Comparison of ENCODE assay signal across 8 mouse cellular contexts in genomic region chr3:18623831-18624304, GRCm38 (mm10).
DNase-seq lines count a peak whose midpoint lies in the region; ATAC-seq and TF ChIP-seq lines count a peak whose summit lies in the region.

No protein-coding gene starts in this region.

- intact Hi-C loops in heart, postnatal 25 days (cut with DNase I) = no loop called here

- no peak overlapping the region for H3K27ac ChIP-seq in CH12.LX (ENCODE audit: insufficient read depth, low read depth)
- peak overlapping the region; percentile 83 for H3K27ac ChIP-seq in forebrain, embryonic 10.5 days
- H3K27ac ChIP-seq in liver, postnatal 0 days (ENCODE audit: low read depth) = peak overlapping the region; percentile 45; the same call in 1 of the 2 replicates
- no peak overlapping the region for H3K27ac ChIP-seq in neural tube, embryonic 12.5 days

- in situ Hi-C loops in CH12.LX (cut with MboI; ENCODE audit: low pct_ligation_motif_present, low pct_unique_long_range_greater_than_20kb, low sequenced_read_pairs) = no loop called here

- DNase-seq in CH12.LX (ENCODE audit: extremely low read depth) = peak; percentile 49
- DNase-seq in adrenal gland, postnatal 36 days = peak; percentile 58 to 79
- DNase-seq in forebrain, embryonic 10.5 days (ENCODE audit: extremely low spot score, low spot score) = peak; percentile 32
- peak; percentile 17 for DNase-seq in heart, postnatal 25 days (ENCODE audit: low spot score)
- peak; percentile 54 to 78 for DNase-seq in layer of hippocampus, adult 18-20 months (ENCODE audit: low spot score in 2 of 2)
- peak; percentile 54 for DNase-seq in liver, postnatal 0 days
- DNase-seq in urinary bladder, postnatal 36 days (ENCODE audit: low spot score in 2 of 2) = peak; percentile 8 to 44

- no peak for TF ChIP-seq POLR2A in CH12.LX (IDR thresholded peaks at IDR 0.05; ENCODE audit: low read depth, low read length)

- 0% methylated on average over 4 of the region's 4 CpGs for WGBS in forebrain, embryonic 10.5 days
- WGBS in liver, postnatal 0 days (ENCODE audit: insufficient replicate concordance) = under 1% methylated on average over 4 of the region's 4 CpGs
- WGBS in neural tube, embryonic 12.5 days = 0% methylated on average over 4 of the region's 4 CpGs

- H3K27me3 ChIP-seq in CH12.LX (replicated peaks) = no peaks in the 10 kb centered on the region
- peaks cover 20% of the 10 kb centered on the region for H3K27me3 ChIP-seq in forebrain, embryonic 10.5 days (ENCODE audit: poor library complexity, severe bottlenecking)
- H3K27me3 ChIP-seq in liver, postnatal 0 days (ENCODE audit: insufficient read depth, low read length) = no peaks in the 10 kb centered on the region
- H3K27me3 ChIP-seq in neural tube, embryonic 12.5 days (replicated peaks) = no peaks in the 10 kb centered on the region

- H3K4me2 ChIP-seq in CH12.LX (ENCODE audit: insufficient read depth, low read depth, poor library complexity, severe bottlenecking) = no peak overlapping the region
- H3K4me2 ChIP-seq in liver, postnatal 0 days (ENCODE audit: low read depth, low read length) = peak overlapping the region; percentile 64
- peak overlapping the region; percentile 65 for H3K4me2 ChIP-seq in neural tube, embryonic 12.5 days (replicated peaks)

- H3K36me3 ChIP-seq in CH12.LX (replicated peaks in 1 of 2; ENCODE audit: control insufficient read depth in 1 of 2, insufficient read depth in 1 of 2, low read length in 1 of 2) = no peaks in the 10 kb centered on the region
- H3K36me3 ChIP-seq in forebrain, embryonic 10.5 days (replicated peaks) = no peaks in the 10 kb centered on the region
- H3K36me3 ChIP-seq in liver, postnatal 0 days (replicated peaks; ENCODE audit: insufficient read depth, low read length) = no peaks in the 10 kb centered on the region
- H3K36me3 ChIP-seq in neural tube, embryonic 12.5 days = no peaks in the 10 kb centered on the region

- dilution Hi-C loops in CH12.LX (cut with MboI; ENCODE audit: extremely low pct_ligation_motif_present, extremely low pct_unique_long_range_greater_than_20kb, low sequenced_read_pairs) = no loop called here

- H3K79me2 ChIP-seq in CH12.LX (replicated peaks; ENCODE audit: control insufficient read depth, extremely low read depth, insufficient read depth, poor library complexity, severe bottlenecking) = no peaks in the 10 kb centered on the region

- H3K9ac ChIP-seq in CH12.LX (ENCODE audit: insufficient read depth, low read depth) = no peak overlapping the region
- no peak overlapping the region for H3K9ac ChIP-seq in liver, postnatal 0 days (replicated peaks)
- H3K9ac ChIP-seq in neural tube, embryonic 12.5 days = no peak overlapping the region

- no peak overlapping the region for H3K4me3 ChIP-seq in CH12.LX (replicated peaks in 1 of 3; ENCODE audit: low read depth in 2 of 3, low read length in 2 of 3, poor library complexity in 1 of 3)
- peak overlapping the region; percentile 51; the same call in 1 of the 2 replicates for H3K4me3 ChIP-seq in forebrain, embryonic 10.5 days
- 0 out of 2 replicates have a peak overlapping the region, but pooled peaks have one; percentile 33 for H3K4me3 ChIP-seq in liver, postnatal 0 days (ENCODE audit: low read depth, low read length)
- H3K4me3 ChIP-seq in neural tube, embryonic 12.5 days = no peak overlapping the region

- peak in 1 of 2 experiments; percentile 15; a peak in 1 of 4 replicates for TF ChIP-seq CTCF in CH12.LX (conservative IDR thresholded peaks at IDR 0.05 in 1 of 2, IDR thresholded peaks at IDR 0.05 in 1 of 2; ENCODE audit: low read depth in 2 of 2, low read length in 2 of 2)
- TF ChIP-seq CTCF in liver, postnatal 0 days (IDR thresholded peaks at IDR 0.05; ENCODE audit: low read depth) = peak; percentile 71

- ATAC-seq in liver, postnatal 0 days = peak; percentile 76
- peak; percentile 54 for ATAC-seq in neural tube, embryonic 12.5 days (ENCODE audit: low FRiP score, low read depth)

- H3K4me1 ChIP-seq in CH12.LX (ENCODE audit: control insufficient read depth in 1 of 2, insufficient read depth in 2 of 2) = peaks cover 0 to 10% of the 10 kb centered on the region in 2 experiments; a peak in 2 of 4 replicates
- peaks cover 51% of the 10 kb centered on the region for H3K4me1 ChIP-seq in forebrain, embryonic 10.5 days
- H3K4me1 ChIP-seq in liver, postnatal 0 days (ENCODE audit: insufficient read depth) = 0 out of 2 replicates have a peak, but pooled peaks cover 11% of the 10 kb centered on the region
- peaks cover 8% of the 10 kb centered on the region; the same call in 1 of the 2 replicates for H3K4me1 ChIP-seq in neural tube, embryonic 12.5 days

- TF ChIP-seq EP300 in CH12.LX (IDR thresholded peaks at IDR 0.05; ENCODE audit: low read length) = no peak
- no peak for TF ChIP-seq EP300 in liver, postnatal 0 days (IDR thresholded peaks at IDR 0.05; ENCODE audit: low read depth)

- no peak; the same call in none of the 2 replicates for TF ChIP-seq RAD21 in CH12.LX (IDR thresholded peaks at IDR 0.05; ENCODE audit: low read depth, low read length)

- H3K9me3 ChIP-seq in CH12.LX (replicated peaks; ENCODE audit: low read length) = no peaks in the 10 kb centered on the region
- no peaks in the 10 kb centered on the region for H3K9me3 ChIP-seq in forebrain, embryonic 10.5 days
- H3K9me3 ChIP-seq in liver, postnatal 0 days (ENCODE audit: low read length) = no peaks in the 10 kb centered on the region
- H3K9me3 ChIP-seq in neural tube, embryonic 12.5 days = no peaks in the 10 kb centered on the region

TF ChIP-seq in CH12.LX, 34 proteins besides CTCF, POLR2A, EP300 and RAD21:
- TF ChIP-seq UBTF (IDR thresholded peaks at IDR 0.05; ENCODE audit: low read depth, low read length) = no peak
- TF ChIP-seq ZKSCAN1 (IDR thresholded peaks at IDR 0.05; ENCODE audit: borderline replicate concordance, low read depth, low read length) = no peak
- TF ChIP-seq BHLHE40 (IDR thresholded peaks at IDR 0.05; ENCODE audit: low read depth, low read length) = no peak
- TF ChIP-seq CHD1 (IDR thresholded peaks at IDR 0.05; ENCODE audit: low read depth, low read length) = no peak
- no peak for TF ChIP-seq ETS1 (conservative IDR thresholded peaks at IDR 0.05; ENCODE audit: low read depth, low read length)
- TF ChIP-seq HCFC1 (IDR thresholded peaks at IDR 0.05; ENCODE audit: low read depth, low read length) = no peak
- TF ChIP-seq POLR2AphosphoS2 (IDR thresholded peaks at IDR 0.05; ENCODE audit: low read depth, low read length) = no peak
- no peak for TF ChIP-seq GABPA (IDR thresholded peaks at IDR 0.05; ENCODE audit: insufficient replicate concordance, low read depth, low read length)
- TF ChIP-seq ZMIZ1 (IDR thresholded peaks at IDR 0.05; ENCODE audit: low read depth, low read length) = no peak

Comparison
In these comparisons a context has a peak if more than half of its experiments do, and no peak if none do; other contexts are left out.
1. DNase-seq: peak in every context shown above with its lines; median percentile 68 in adrenal gland, postnatal 36 days; 66 in layer of hippocampus, adult 18-20 months; 54 in liver, postnatal 0 days; 49 in CH12.LX; 32 in forebrain, embryonic 10.5 days; 26 in urinary bladder, postnatal 36 days; 17 in heart, postnatal 25 days.
2. H3K27ac ChIP-seq: peak in forebrain, embryonic 10.5 days (single experiment) and liver, postnatal 0 days (single experiment); none in CH12.LX (single experiment) and neural tube, embryonic 12.5 days (single experiment).
3. H3K4me3 ChIP-seq: peak in forebrain, embryonic 10.5 days (single experiment) and liver, postnatal 0 days (single experiment); none in CH12.LX (0 of 3) and neural tube, embryonic 12.5 days (single experiment).